Mouse (Mus musculus): ENCODE measurements around the gene Klra8. TPM values are rescaled to one million over a fixed set of nuclear protein-coding genes. Genes with fewer than 3 reads are reported as not detected.
"Not testable (repeated sequence)": the region's sequence is repeated elsewhere in the genome, so short reads cannot be mapped to it uniquely, and the experiment has no call there.

Klra8 gene
- not detected in 2 replicates for polyA plus RNA-seq (2012)

GRCm38 (mm10) chr6:130129798-130130197 lies at the start of gene Klra8:
Gene Klra8, minus strand, starts transcription at chr6:130129898.
- TF ChIP-seq GATA1 (IDR thresholded peaks at IDR 0.05; ENCODE audit: low read length) = not testable (repeated sequence)

GRCm38 (mm10) chr6:130110485-130110884 lies 19.2 kb downstream of the Klra8 start:
- no peak for TF ChIP-seq GATA1 (IDR thresholded peaks at IDR 0.05; ENCODE audit: low read length)

GRCm38 (mm10) chr6:130092336-130092948 lies 37.3 kb downstream of the Klra8 start:
- TF ChIP-seq GATA1 (IDR thresholded peaks at IDR 0.05; ENCODE audit: low read length) = no peak

GRCm38 (mm10) chr6:130067171-130067570 lies 62.5 kb downstream of the Klra8 start, which contains the start of gene Klra4:
Gene Klra4, minus strand, starts transcription at chr6:130067271.
- not testable (repeated sequence) for TF ChIP-seq GATA1 (IDR thresholded peaks at IDR 0.05; ENCODE audit: low read length)

Other genes with a start within 250 kb of the Klra8 start
- gene Klra5, start 212.2 kb downstream of the Klra8 start, polyA plus RNA-seq (2012) = not detected in 2 replicates
- gene Klra6, start 102.9 kb downstream of the Klra8 start, polyA plus RNA-seq (2012) = not detected in 2 replicates
- gene Klra4, start 62.6 kb downstream of the Klra8 start, polyA plus RNA-seq (2012) = not detected in 2 replicates
- gene Klra9, start 63.2 kb upstream of the Klra8 start, polyA plus RNA-seq (2012) = not detected in 2 replicates
- gene Klra7, start 103.4 kb upstream of the Klra8 start, polyA plus RNA-seq (2012) = not detected in 2 replicates
- not detected in 2 replicates for gene Klra10, start 152.0 kb upstream of the Klra8 start, polyA plus RNA-seq (2012)
- not detected in 2 replicates for gene Klra3, start 207.7 kb upstream of the Klra8 start, polyA plus RNA-seq (2012)